In genomic region chr19:25059847-25060364, GRCm38 (mm10) we compare ENCODE assay signal across 11 mouse cellular contexts.
DNase-seq lines count a peak whose midpoint lies in the region; ATAC-seq and TF ChIP-seq lines count a peak whose summit lies in the region.
"Had no signal": no experiment of that assay in that cellular context is flagged by ENCODE, and none has a peak within 500 bp of the region (broad histone marks: within the 10 kb centered on the region; RNA-seq: fewer than 3 reads in every experiment).

No protein-coding gene starts in this region.

- no peak overlapping the region for H3K9ac ChIP-seq in limb, embryonic 12.5 days (replicated peaks)
- peak overlapping the region; percentile 37; the same call in 1 of the 2 replicates for H3K9ac ChIP-seq in forebrain, embryonic 14.5 days (ENCODE audit: low read length)
- no peak overlapping the region for H3K9ac ChIP-seq in midbrain, postnatal 0 days (replicated peaks; ENCODE audit: low read length, poor library complexity, severe bottlenecking)
- H3K9ac ChIP-seq: liver, embryonic 15.5 days had no signal

- H3K36me3 ChIP-seq in heart, embryonic 10.5 days, result no peaks in the 10 kb centered on the region
- no peaks in the 10 kb centered on the region for H3K36me3 ChIP-seq in limb, embryonic 12.5 days
- H3K36me3 ChIP-seq in limb, embryonic 10.5 days, result no peaks in the 10 kb centered on the region
- no peaks in the 10 kb centered on the region for H3K36me3 ChIP-seq in forebrain, embryonic 14.5 days (ENCODE audit: control insufficient read depth, insufficient read depth, low read length)
- H3K36me3 ChIP-seq in midbrain, postnatal 0 days (ENCODE audit: insufficient read depth, low read length), result no peaks in the 10 kb centered on the region
- H3K36me3 ChIP-seq: liver, embryonic 15.5 days had no signal

- 61% methylated on average over 7 of the region's 7 CpGs for WGBS in heart, embryonic 10.5 days
- WGBS in limb, embryonic 12.5 days, result 60% methylated on average over 7 of the region's 7 CpGs
- 65% methylated on average over 7 of the region's 7 CpGs for WGBS in limb, embryonic 10.5 days
- 52% methylated on average over 7 of the region's 7 CpGs for WGBS in forebrain, embryonic 14.5 days
- 51% methylated on average over 7 of the region's 7 CpGs for WGBS in midbrain, postnatal 0 days

- H3K27ac ChIP-seq in heart, embryonic 10.5 days, result no peak overlapping the region
- H3K27ac ChIP-seq in limb, embryonic 12.5 days, result peak overlapping the region; percentile 64
- no peak overlapping the region for H3K27ac ChIP-seq in limb, embryonic 10.5 days
- H3K27ac ChIP-seq in forebrain, embryonic 14.5 days (ENCODE audit: low read depth, low read length), result no peak overlapping the region
- H3K27ac ChIP-seq in midbrain, postnatal 0 days (ENCODE audit: low read depth, low read length), result no peak overlapping the region
- H3K27ac ChIP-seq: liver, embryonic 15.5 days had no signal

- DNase-seq in heart, embryonic 10.5 days (ENCODE audit: low spot score), result peak; percentile 64
- no peak for DNase-seq in heart, postnatal 4 days
- no peak for DNase-seq in limb, embryonic 10.5 days (ENCODE audit: low spot score)
- DNase-seq in forebrain, embryonic 14.5 days (ENCODE audit: low spot score), result no peak
- DNase-seq in midbrain, postnatal 0 days (ENCODE audit: low spot score), result no peak
- no peak for DNase-seq in frontal cortex, postnatal 36 days (ENCODE audit: low spot score in 2 of 2)
- no peak for DNase-seq in spleen, postnatal 10 days (ENCODE audit: low spot score in 2 of 2)
- DNase-seq: adrenal gland, postnatal 25 days; layer of hippocampus, adult 9-11 months had no signal

- peak overlapping the region; percentile 39 for H3K4me2 ChIP-seq in limb, embryonic 12.5 days
- peak overlapping the region; percentile 34 for H3K4me2 ChIP-seq in forebrain, embryonic 14.5 days (ENCODE audit: low read length)
- peak overlapping the region; percentile 36 for H3K4me2 ChIP-seq in midbrain, postnatal 0 days (ENCODE audit: low read depth, low read length, poor library complexity, severe bottlenecking)
- H3K4me2 ChIP-seq: liver, embryonic 15.5 days had no signal

- no peak for ATAC-seq in limb, embryonic 12.5 days (ENCODE audit: insufficient number of reproducible peaks, insufficient read depth, low FRiP score, low TSS enrichment, low read depth)
- ATAC-seq in forebrain, embryonic 14.5 days, result no peak
- ATAC-seq in midbrain, postnatal 0 days (ENCODE audit: low FRiP score), result no peak

- no peak overlapping the region for H3K4me3 ChIP-seq in heart, embryonic 10.5 days
- no peak overlapping the region for H3K4me3 ChIP-seq in limb, embryonic 12.5 days (replicated peaks)
- no peak overlapping the region for H3K4me3 ChIP-seq in limb, embryonic 10.5 days
- no peak overlapping the region for H3K4me3 ChIP-seq in forebrain, embryonic 14.5 days (ENCODE audit: low read depth, low read length)
- H3K4me3 ChIP-seq in midbrain, postnatal 0 days (ENCODE audit: low read depth, low read length), result no peak overlapping the region
- H3K4me3 ChIP-seq: liver, embryonic 15.5 days had no signal

- no peak for TF ChIP-seq CTCF in midbrain, postnatal 0 days (IDR thresholded peaks at IDR 0.05)

- peaks cover 20% of the 10 kb centered on the region for H3K4me1 ChIP-seq in heart, embryonic 10.5 days
- H3K4me1 ChIP-seq in limb, embryonic 12.5 days (replicated peaks), result peaks cover 14% of the 10 kb centered on the region
- peaks cover 14% of the 10 kb centered on the region for H3K4me1 ChIP-seq in limb, embryonic 10.5 days
- no peaks in the 10 kb centered on the region; the same call in 1 of the 2 replicates for H3K4me1 ChIP-seq in forebrain, embryonic 14.5 days (ENCODE audit: control insufficient read depth, insufficient read depth, low read length)
- H3K4me1 ChIP-seq in midbrain, postnatal 0 days (ENCODE audit: insufficient read depth, low read length), result no peaks in the 10 kb centered on the region; the same call in 1 of the 2 replicates

- H3K9me3 ChIP-seq in heart, embryonic 10.5 days, result no peaks in the 10 kb centered on the region
- no peaks in the 10 kb centered on the region for H3K9me3 ChIP-seq in limb, embryonic 12.5 days
- no peaks in the 10 kb centered on the region for H3K9me3 ChIP-seq in limb, embryonic 10.5 days (replicated peaks)
- H3K9me3 ChIP-seq in forebrain, embryonic 14.5 days (replicated peaks; ENCODE audit: control insufficient read depth, low read length), result no peaks in the 10 kb centered on the region
- no peaks in the 10 kb centered on the region for H3K9me3 ChIP-seq in midbrain, postnatal 0 days (ENCODE audit: low read length)
- H3K9me3 ChIP-seq: liver, embryonic 15.5 days had no signal

- H3K27me3 ChIP-seq in heart, embryonic 10.5 days (ENCODE audit: insufficient read depth, poor library complexity, severe bottlenecking), result no peaks in the 10 kb centered on the region
- H3K27me3 ChIP-seq in limb, embryonic 12.5 days, result no peaks in the 10 kb centered on the region
- no peaks in the 10 kb centered on the region for H3K27me3 ChIP-seq in limb, embryonic 10.5 days (ENCODE audit: low read depth, poor library complexity, severe bottlenecking)
- no peaks in the 10 kb centered on the region for H3K27me3 ChIP-seq in forebrain, embryonic 14.5 days (replicated peaks; ENCODE audit: control insufficient read depth, insufficient read depth, low read length)
- H3K27me3 ChIP-seq in midbrain, postnatal 0 days (ENCODE audit: insufficient read depth, low read length), result no peaks in the 10 kb centered on the region
- H3K27me3 ChIP-seq: liver, embryonic 15.5 days had no signal
